Mouse (Mus musculus) WW6 (cell line): ENCODE measurements around the gene Fbxl12.
"Not testable (repeated sequence)": the region's sequence is repeated elsewhere in the genome, so short reads cannot be mapped to it uniquely, and the experiment has no call there.

Experiments used
- DNase-seq: peaks from one replicate; pipeline ENCODE4 v3.0.0-alpha.2; 2013; ENCODE audit warnings: low read depth, low spot score

The Fbxl12 gene

DNA sequence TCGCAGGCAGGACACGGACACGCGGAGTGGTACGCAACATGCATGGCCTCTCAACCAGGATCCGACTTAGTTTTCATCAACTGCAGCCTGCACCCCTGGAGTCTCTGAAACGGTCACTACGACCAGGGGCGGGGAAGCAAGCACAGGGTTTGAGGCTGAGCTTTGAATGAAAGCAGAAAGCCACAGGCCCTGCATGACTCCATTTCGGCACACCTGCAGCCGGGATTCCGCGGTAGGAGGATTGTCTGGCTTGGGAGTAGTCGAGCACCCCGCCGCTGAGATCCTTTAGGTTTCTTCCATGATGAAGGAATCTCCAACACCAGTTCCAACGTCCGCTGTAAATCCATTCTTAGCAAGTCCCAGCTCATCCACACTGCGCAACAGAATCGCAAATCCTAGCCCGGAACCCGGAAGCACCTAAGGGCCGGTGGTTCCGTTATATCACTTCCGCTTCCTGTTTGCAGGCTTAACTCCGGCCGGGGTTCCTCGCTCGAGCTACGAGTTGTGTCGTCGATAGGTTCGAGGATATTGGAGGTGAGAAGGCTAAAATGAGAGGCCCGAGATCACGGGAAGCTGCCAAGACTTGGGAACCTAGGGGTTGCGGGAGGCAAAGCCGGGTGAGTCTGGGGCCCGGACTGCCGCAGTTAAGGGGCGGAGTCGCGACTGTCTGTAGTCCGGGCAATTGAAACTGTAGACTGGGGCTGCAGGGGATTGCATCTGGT lies at the start of gene Fbxl12:
TSS of gene Fbxl12 (minus strand) at position 408 of the 722 bp plus-strand sequence.
- DNase-seq: no peak

DNA sequence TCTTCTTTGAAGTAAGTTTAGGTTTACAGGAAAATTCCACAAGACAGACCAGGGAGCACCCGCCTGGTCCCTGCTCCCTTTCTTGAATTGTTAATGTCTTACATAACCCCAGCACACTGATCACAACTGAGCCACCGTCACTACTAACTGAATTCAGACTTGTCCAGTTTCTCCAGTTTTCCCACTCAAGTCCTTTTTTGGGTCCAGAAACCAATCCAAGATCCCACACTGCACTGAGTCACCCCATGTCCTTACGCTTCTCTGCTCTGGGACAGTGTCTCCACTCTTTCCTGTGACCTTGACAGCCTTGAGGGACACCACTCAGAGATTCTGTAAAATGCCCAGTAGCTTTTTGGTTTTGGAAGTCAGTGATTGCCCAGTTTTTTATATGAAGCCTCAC lies 48.3 kb upstream of the Fbxl12 start:
- no peak for DNase-seq

DNA sequence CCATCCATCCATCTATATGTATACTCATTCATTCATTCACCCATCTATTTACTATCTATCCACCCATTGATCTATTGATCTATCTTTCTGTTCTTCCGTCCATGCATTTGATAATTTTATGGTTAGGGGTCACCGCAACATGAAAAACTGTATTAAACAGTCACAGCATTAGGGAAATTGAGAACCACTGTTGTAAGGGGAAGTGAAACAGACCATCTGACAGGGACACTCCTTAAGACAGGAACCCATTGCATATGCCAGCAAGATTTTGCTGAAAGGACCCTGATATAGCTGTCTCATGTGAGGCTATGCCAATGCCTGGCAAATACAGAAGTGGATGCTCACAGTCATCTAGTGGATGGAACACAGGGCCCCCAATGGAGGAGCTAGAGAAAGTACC lies 45.9 kb upstream of the Fbxl12 start:
- not testable (repeated sequence) for DNase-seq

DNA sequence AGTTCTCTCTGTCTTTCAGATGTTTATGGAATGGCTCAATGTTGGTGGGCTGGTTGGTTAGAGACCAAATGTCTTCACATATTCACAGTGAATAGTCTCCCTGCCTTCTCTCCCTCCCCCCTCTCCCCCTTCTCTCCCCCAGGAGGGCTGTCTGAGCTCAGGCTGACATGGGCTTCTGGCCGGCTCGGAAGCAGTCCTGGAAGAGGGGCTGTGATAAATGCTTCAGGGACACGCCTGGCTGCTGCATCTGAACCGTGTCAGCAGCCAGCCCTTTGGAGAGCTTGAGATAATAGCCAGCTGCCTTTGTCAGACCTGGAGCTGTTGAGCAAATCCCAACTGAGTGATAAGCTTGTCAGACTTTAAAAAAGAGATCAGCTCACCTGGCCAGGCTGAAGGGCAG lies 45.3 kb upstream of the Fbxl12 start:
- DNase-seq: no peak

DNA sequence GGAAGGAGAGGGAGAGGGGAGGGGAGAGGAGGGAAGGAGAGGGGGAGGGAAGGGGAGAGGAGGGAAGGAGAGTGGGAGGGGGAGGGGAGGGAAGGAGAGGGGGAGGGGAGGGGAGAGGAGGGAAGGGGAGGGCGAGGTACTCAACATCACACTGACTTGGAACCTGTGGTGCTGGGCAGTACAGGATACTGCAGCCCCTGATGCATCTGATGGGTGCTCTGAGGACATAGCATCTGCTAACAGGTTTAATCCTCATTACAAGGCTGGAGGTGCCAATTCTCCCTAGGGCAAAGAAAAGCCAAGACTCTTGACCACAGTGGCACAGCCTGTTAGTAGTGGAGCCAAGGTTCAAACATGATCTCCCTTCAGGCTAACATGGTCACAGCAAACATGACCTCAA lies 44.8 kb upstream of the Fbxl12 start:
- no peak for DNase-seq

DNA sequence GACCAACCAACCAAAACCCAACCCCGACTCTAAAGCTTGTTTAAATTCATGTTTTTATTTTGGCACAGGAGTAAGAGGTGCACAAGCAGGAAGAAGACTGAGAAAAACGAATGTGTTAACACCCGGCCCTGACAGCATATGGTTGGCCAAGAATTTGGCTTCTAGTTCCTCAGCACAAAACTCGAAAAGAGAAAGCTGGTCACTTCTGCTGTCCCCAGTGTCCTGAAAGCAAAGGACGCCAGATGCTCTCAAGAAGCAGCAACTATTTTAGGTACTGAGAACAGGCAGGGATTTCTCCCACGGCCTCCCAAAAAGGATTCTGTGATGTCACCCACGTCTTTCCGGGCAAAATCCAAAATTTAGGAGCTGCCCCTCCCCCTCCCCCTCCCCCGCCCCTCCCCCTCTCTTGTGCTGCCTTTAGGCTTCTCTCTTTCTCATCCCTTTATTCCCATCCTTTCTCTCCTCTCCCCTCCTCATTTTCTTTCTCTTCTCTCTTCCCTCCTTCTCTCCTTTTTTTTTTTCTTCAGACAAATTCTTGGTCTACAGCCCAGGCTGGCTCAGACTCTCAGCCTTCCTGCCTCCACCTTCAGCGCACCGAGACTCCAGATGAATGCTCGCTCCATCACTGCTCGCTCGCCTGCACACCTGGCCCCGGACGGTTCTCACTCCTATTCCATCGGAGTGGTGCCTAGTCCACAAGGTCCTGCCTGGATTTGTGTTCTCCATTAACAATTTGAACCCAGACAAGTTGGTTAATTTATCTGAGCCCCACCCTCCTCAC lies 40.7 kb upstream of the Fbxl12 start:
- DNase-seq: no peak

DNA sequence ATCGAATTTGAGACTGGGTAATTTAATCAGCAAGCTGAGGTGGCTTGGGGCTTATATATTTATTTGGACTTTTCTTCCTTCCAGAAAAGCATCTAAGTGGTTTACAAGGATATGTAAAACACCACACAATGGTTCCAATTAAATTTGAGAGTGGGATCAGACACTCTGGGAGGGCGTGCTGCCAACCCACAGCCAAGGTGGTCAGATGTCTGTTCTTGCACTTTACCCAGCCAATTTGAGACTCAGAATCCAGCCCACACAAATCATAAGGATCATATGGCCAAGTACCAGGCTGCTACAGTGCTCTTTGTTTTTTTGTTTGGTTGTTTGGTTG lies 37.8 kb upstream of the Fbxl12 start:
- no peak for DNase-seq

DNA sequence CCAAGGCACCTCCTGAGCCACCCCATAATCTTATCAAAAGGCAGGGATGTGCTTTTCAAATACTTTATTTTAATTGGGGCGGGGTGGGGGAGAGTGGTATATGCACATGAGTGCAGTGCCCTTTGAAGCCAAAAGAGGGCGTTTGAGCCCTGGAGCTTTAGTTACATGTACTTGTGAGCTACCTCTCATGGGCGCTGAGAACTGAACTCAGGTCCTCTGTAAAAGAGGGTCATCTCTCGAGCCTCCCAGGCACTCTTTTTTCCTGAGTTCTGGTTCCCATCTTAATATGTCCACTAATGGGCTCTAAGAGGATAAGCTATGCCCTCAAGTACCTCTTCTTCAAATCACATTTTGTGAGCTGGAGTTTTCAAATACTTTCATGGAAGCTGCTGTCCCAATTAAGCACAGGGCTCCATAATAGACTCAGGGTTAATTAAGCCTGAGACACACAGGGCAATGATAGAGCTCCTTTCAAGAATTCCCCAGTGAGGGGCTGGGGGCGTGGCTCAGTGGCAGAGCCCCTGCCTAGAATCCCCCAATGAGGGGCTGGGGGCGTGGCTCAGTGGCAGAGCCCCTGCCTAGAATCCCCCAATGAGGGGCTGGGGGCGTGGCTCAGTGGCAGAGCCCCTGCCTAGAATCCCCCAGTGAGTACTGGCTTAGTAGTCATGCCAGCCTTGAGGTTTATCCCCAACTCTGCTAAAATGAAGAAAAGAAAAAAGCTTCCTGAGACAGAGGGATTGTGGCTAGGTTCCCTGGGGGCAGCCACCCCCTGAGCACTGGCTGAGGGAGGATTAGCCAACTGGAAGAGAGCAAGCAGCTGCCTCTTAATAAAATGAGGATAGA lies 37.2 kb upstream of the Fbxl12 start:
- no peak for DNase-seq

DNA sequence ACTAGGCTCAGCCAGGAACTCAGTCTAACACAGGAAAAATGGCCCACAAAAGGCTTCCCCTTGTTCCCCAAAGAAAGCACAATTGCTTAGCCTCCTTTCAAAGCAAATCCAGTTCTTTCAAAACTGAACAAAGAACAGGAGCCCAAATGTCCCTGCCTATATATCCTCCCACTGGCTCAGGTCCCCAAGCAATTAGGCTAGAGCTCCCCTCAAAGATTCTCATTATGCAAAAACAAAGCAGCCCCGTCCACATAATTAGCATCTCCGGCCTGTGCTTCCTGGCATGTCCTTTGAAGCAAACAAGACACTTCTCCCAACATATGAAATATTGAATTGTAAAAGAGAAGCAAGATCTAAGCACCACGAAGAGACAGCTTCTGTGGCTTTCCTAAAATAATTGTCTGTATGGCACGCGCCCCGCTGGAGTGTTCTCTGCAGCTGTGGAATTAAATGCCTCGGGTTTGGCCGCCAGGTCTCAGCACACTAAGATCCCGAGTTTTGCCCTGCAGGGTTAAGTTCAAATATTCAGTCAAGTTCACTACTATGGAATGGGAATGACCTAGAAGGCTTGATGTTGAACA lies 35.9 kb upstream of the Fbxl12 start:
- no peak for DNase-seq

DNA sequence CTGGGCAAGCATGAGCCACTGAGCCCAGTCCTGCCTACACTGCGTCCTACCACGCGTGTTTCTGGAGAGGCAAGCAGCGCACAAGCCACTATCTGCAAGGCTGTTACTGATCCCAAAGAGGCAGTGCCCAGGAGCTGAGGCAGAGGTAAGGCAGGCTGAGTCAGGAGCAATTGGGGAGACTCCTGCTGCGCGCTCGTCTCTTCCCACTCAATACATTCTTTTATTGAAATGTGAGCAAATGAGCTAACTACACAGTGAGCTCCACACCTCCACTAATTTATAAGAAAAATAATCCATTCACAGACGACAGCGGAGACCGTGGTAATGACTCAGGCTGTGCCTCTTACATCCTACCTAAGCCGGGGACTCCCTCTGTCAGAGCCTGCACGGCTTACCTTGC lies 33.3 kb upstream of the Fbxl12 start:
- DNase-seq: no peak

DNA sequence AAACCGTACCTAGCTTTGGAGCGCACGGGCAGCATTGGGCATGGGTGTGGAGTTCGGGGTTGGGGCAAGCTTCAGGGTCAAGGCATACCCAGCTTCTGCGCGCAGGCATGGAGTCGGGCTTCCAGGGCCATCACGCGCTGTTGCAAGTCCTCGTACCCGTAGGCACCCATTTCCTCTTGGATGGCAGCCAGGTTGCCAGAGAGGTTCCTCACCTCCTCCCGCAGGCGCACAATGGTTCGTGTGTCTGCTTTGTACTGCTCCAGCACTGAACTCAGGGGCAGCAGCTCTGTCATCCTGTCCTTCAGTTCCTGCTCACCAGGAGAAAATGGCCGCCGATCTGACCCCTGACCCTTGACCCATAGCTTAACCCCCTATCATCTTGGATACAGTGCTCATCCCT lies 27.5 kb upstream of the Fbxl12 start:
- no peak for DNase-seq

DNA sequence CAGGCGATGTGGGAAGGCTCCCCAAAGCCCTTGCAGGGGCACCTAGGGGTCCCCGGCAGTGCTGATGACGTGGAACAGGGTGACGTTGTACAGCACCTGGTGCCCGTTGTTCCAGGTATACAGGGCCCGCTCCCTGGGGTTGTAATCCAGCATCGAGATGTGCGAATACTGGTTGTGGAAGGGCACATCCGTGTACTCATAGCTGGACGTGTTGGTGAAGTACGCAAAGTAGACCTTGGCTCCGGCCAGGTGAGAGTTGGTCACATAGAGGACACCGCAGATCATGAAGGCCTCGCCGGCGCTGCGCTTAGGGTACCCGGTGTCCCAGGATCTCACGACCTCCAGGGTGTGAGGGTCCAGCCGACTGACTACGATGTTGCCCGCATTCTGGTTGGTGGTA lies 23.5 kb upstream of the Fbxl12 start:
- no peak for DNase-seq

DNA sequence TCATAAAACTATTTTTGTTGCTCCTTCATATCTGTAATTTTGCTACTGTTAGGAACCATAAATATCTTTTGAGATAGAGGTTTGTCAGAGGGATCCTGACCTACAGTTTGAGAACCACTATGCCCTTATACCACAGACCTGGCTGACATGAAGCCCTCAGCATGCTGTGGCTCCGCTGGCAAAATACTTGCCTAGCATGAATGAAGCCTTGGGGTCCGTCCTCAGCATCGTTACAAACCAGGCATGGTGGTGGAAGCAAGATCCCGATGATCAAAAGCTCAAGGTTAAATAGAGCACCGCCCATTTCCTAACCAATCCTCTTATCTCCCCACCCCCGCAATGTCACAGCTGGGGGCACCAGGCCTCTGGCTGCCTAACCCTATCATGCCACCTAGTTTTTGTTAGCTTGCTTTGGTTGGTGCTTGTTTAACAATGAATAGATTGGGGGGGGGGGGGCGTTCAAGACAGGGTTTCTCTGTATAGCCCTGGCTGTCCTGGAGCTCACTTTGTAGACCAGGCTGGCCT lies 22.0 kb upstream of the Fbxl12 start:
- no peak for DNase-seq

DNA sequence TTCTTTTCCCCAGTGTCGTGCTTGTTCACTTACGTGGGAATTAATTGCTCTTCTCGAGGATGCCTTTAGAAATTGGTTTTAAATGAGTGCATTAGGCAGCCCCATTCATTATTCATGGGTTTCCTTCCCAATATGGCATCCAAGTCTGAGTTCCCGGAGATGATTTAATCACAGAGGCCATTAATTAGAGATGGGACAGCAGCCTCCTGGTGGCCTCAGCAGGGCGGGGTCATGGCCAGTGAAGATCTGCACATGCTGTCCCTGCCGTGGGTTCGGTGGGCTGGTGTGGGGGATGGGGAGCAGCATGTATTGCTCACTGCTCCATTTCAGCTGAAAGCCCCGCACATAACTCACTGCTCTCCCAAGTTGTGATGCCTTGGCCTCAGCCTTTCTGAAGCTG lies 21.4 kb upstream of the Fbxl12 start:
- no peak for DNase-seq

DNA sequence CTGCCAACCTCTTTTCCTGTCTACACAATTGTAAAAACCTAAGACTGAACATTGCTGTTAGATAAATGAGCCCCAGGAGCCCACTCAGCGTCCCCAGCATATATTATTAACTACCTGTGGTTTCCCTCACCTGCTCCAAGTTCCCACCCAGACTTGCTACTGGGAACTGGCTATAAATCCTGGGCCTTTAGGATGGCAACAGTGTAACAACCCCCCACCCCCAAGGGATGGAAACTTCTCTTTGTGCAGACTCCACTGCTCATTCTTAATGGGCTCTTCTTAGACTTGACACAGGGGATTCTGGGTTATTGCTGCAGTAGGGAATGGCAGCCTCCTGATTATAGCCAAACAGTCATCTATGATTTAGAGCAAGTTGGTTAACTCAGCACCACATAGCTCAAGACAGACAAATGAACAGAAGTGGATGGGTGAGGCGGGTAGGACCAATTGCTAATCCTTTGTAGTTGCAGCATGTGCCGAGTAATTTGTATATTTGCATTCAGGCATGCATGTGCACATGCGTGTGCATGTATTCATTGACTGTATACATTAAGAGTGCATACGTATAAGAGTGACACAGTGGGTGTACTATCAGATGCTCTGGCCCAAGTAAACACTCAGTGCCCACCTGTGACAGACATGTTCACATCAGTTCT lies 20.5 kb upstream of the Fbxl12 start:
- DNase-seq: no peak

DNA sequence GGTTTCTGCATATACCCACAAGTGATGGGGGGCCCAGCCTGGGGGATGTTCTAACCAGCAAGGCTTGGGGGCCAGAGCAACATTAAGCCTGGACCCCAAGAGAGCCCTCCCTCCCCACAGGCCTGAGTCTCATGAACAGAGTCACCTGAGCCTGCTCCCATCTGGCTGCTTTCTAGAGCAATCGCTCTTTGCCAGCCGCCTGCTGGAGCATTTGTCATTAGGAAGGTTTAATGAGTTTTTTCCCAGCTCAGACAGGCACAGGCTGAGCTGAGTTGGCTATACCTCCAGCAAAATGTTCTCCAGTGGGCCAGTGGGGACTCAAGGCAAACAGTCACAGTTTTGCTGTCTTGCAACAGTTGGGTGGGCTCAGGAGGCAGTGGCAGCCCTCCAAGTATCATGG lies 19.8 kb upstream of the Fbxl12 start:
- DNase-seq: no peak

DNA sequence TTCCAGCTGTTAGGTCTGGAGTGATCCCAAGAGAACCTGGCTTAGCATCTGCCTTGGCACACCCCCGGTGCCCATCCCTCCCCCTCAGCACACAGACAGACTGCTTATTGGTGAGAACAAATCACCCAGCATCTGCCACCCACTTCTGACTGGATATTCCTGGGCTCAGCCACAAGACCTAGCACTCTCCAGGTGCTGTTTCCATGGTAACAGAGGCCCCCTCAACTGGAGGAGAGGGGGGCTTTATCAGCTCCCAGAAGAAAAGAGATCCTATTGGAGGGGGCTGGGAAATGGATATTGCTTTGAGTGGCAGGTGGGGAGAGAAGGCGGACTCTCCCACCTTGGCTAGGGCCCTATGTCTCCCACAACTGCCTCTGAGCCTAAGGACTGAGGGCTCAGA lies 19.4 kb upstream of the Fbxl12 start:
- DNase-seq: no peak

DNA sequence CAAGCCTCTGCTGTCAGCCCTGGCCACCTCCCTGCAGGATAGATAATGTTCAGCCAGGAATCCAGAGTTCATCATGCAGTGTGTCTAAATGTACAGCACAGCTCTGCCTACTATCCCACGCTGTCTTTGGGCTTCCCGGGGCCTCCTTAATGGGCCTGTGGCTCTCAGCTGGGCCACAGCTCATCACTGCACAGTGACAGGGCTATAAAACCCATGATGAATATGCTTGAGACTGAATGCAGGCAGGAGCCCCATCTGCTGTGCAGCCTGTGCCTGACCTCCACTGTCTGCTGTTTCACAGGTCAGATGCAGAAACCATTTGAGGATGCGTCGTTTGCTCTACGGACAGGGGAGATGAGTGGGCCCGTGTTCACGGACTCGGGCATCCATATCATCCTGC lies 18.3 kb upstream of the Fbxl12 start:
- no peak for DNase-seq

DNA sequence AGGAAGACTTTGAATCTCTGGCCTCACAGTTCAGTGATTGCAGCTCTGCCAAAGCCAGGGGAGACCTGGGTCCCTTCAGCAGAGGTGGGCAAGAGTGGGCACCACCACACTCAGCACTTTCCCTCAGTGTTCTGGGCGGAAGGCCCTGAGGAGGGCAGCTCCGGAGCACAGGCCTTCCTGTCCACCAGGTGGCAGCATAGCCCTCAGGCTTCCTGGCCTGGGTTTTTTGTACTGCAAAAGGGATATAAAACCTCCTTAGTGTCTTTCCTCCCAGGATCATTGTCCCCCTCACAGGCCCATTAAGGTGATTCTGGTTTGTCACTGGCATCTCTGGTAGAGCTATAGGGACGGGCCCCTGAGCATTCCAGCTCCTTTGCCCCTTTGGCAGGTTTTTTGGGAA lies 17.8 kb upstream of the Fbxl12 start:
- no peak for DNase-seq

DNA sequence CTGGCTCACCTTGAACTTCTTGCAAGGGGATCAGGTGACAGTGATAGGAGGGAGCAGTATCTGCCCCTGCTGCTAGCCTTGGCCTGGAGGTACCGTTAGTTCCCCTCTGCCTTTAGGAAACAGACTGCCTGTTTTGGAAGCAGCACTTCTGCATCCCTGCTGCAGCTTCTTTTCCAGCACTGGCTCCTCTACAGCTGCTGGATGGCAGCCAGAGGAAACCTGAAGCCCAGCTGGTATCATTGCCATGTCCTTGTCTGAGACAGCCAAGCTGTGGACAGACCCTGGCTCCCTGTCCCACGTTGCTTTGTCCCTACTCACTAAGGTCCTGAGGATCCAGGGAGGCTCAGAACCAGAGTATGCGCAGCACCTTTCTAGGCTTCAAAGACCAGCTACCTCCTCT lies 13.0 kb upstream of the Fbxl12 start:
- no peak for DNase-seq

DNA sequence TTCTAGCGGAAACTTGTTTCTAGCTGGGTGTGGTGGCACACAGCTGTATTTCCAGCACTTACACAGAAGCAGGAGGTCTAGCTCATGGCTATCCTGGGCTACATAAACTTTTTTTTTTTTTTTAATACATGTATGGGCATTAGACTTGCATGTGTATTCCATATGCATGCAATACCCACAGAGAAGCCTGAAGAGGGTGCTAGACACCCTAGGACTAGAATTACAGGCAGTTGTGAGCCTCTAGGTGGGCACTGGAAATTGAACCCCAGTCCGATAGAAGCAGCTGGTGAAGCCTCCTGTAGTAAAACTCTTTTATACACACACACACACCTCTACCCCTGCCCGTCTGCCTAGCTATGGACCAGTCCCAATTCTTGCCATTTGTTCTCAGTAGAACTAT lies 9.3 kb upstream of the Fbxl12 start:
- no peak for DNase-seq

DNA sequence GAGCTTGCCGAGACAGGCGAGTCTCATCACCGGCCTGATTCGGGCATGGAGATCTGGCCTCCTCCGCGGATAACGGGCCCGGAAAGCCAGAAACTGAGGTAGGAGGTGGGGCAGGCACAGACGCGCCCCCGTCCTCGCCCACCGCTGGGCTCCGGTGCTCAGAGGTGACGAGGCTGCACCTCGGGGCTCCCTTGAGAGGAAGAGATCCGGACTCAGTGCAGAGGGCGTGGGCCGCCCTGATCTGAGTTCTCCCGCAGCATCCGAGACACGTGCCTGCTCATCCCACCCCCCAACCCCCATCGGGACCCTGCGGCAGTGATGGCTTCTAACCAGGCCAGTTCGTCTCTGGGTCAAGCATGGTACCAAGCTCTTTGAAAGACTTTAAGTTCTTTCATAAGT lies 7.7 kb upstream of the Fbxl12 start:
- no peak for DNase-seq
